Mouse (Mus musculus) cerebellum, adult 18-20 months (tissue): ENCODE data around the gene Ptbp3.

Source experiments
- DNase-seq, 2 experiments: peaks; one replicate each; pipeline ENCODE4 v3.0.0; 2021

Gene Ptbp3

GRCm38 (mm10) chr4:59465449-59465848 lies 83.7 kb downstream of the Ptbp3 start:
- no peak for DNase-seq

GRCm38 (mm10) chr4:59464661-59465060 lies 84.5 kb downstream of the Ptbp3 start:
- no peak for DNase-seq

- no peak for DNase-seq
Measured at GRCm38 (mm10) chr4:59462494-59462893, 86.7 kb downstream of the Ptbp3 start.

- no peak for DNase-seq
Measured at GRCm38 (mm10) chr4:59461116-59461727, 87.9 kb downstream of the Ptbp3 start.

GRCm38 (mm10) chr4:59459216-59459955 lies 89.8 kb downstream of the Ptbp3 start:
- no peak for DNase-seq

GRCm38 (mm10) chr4:59457941-59458340 lies 91.2 kb downstream of the Ptbp3 start:
- no peak for DNase-seq

GRCm38 (mm10) chr4:59457091-59457490 lies 92.1 kb downstream of the Ptbp3 start:
- DNase-seq, result no peak

GRCm38 (mm10) chr4:59455465-59455864 lies 93.7 kb downstream of the Ptbp3 start:
- no peak for DNase-seq

GRCm38 (mm10) chr4:59454046-59454445 lies 95.1 kb downstream of the Ptbp3 start:
- DNase-seq, result no peak

- DNase-seq, result no peak
Measured at GRCm38 (mm10) chr4:59452503-59452933, 96.6 kb downstream of the Ptbp3 start.

- no peak for DNase-seq
Measured at GRCm38 (mm10) chr4:59450906-59451305, 98.3 kb downstream of the Ptbp3 start.

GRCm38 (mm10) chr4:59450234-59450854 lies 98.8 kb downstream of the Ptbp3 start:
- no peak for DNase-seq

- no peak for DNase-seq
Measured at GRCm38 (mm10) chr4:59447296-59447695, 101.9 kb downstream of the Ptbp3 start.

GRCm38 (mm10) chr4:59445516-59445915 lies 103.6 kb downstream of the Ptbp3 start:
- no peak for DNase-seq

- no peak for DNase-seq
Measured at GRCm38 (mm10) chr4:59444994-59445393, 104.2 kb downstream of the Ptbp3 start.

- DNase-seq, result no peak
Measured at GRCm38 (mm10) chr4:59444085-59444484, 105.1 kb downstream of the Ptbp3 start.

GRCm38 (mm10) chr4:59441265-59441664 lies 107.9 kb downstream of the Ptbp3 start:
- DNase-seq, result no peak

- no peak for DNase-seq
Measured at GRCm38 (mm10) chr4:59439960-59440359, 109.2 kb downstream of the Ptbp3 start.

GRCm38 (mm10) chr4:59439041-59439440 lies 110.1 kb downstream of the Ptbp3 start:
- no peak for DNase-seq

- peak in 1 of 2 experiments; percentile 7 for DNase-seq
Measured at GRCm38 (mm10) chr4:59437990-59438854, 110.9 kb downstream of the Ptbp3 start, which contains the start of gene Susd1. Gene Susd1, minus strand, starts transcription at chr4:59438633.

GRCm38 (mm10) chr4:59435951-59436350 lies 113.2 kb downstream of the Ptbp3 start:
- DNase-seq, result no peak

GRCm38 (mm10) chr4:59434039-59434438 lies 115.1 kb downstream of the Ptbp3 start:
- no peak for DNase-seq

GRCm38 (mm10) chr4:59429128-59429527 lies 120.0 kb downstream of the Ptbp3 start:
- no peak for DNase-seq
